Mouse (Mus musculus) lung, embryonic 15.5 days (tissue): ENCODE results near the gene Zc3h12b. TPM values are rescaled to one million over a fixed set of nuclear protein-coding genes. Genes with fewer than 3 reads are reported as not detected.

Source experiments
- ATAC-seq: fragments of 200-750 bp; cut with Nextera tagmentation; 2 replicates; pipeline ENCODE4 v1.8.0; 2017; ENCODE audit warnings: moderate number of reproducible peaks, borderline replicate concordance; ENCODE audit not compliant: low FRiP score, low TSS enrichment; ENCODE audit errors: extremely low read depth
- H3K27ac ChIP-seq: fragments of 300-500 bp; sonication (generic); 2 replicates; pipeline ENCODE4 v1.5.1; 2015; ENCODE audit warnings: moderate library complexity, mild to moderate bottlenecking, inconsistent platforms
- H3K27me3 ChIP-seq: fragments of 300-500 bp; sonication (generic); 2 replicates; pipeline ENCODE4 v1.6.1; 2015; ENCODE audit warnings: inconsistent platforms
- H3K36me3 ChIP-seq: fragments of 300-500 bp; sonication (generic); 2 replicates; pipeline ENCODE4 v1.6.1; 2015; ENCODE audit warnings: inconsistent platforms
- H3K4me1 ChIP-seq: fragments of 300-500 bp; sonication (generic); 2 replicates; pipeline ENCODE4 v1.6.1; 2015; ENCODE audit warnings: inconsistent platforms
- H3K4me2 ChIP-seq: fragments of 300-500 bp; sonication (generic); 2 replicates; pipeline ENCODE4 v1.6.1; 2015; ENCODE audit warnings: inconsistent platforms, mild to moderate bottlenecking, moderate library complexity
- H3K4me3 ChIP-seq: fragments of 300-500 bp; sonication (generic); 2 replicates; pipeline ENCODE4 v1.5.1; 2015; ENCODE audit warnings: mild to moderate bottlenecking, inconsistent platforms
- H3K9ac ChIP-seq: fragments of 300-500 bp; sonication (generic); 2 replicates; pipeline ENCODE4 v1.6.1; 2015; ENCODE audit warnings: inconsistent platforms
- H3K9me3 ChIP-seq: fragments of 300-500 bp; sonication (generic); 2 replicates; pipeline ENCODE4 v1.6.1; 2016; ENCODE audit warnings: inconsistent platforms
- WGBS: fragments of 180-500 bp; shearing (Covaris S2); methylation state at CpG from one replicate; pipeline ENCODE4 v1.1.7; 2015; 5-methylcytosine and 5-hydroxymethylcytosine counted together
- polyA plus RNA-seq: library from polyadenylated mRNA; unstranded; fragments of >200 nt; fragmentation: Nextera tagmentation; extraction: Ambion mirVana; gene quantifications from 2 replicates; pipeline ENCODE4 v1.2.1, GENCODE M21; 2015

The Zc3h12b gene
- polyA plus RNA-seq: 2.3 and 2.6 TPM in 2 replicates

- Histone ChIP-seq H3K4me1 (no peaks in the 10 kb centered on the region), H3K27me3 (no peaks in the 10 kb centered on the region), H3K4me3 (peak within 1 kb of the TSS; percentile 50), H3K9ac (peak within 1 kb of the TSS; percentile 40), H3K4me2 (peak within 1 kb of the TSS; percentile 59), H3K27ac (peak within 1 kb of the TSS; percentile 47; the same call in 1 of the 2 replicates), H3K9me3 (no peaks in the 10 kb centered on the region), H3K36me3 (no peaks in the 10 kb centered on the region)
- WGBS: 11% methylated on average over 44 of the region's 46 CpGs
- peak; percentile 97 for ATAC-seq
These were observed at the start of gene Zc3h12b for GRCm38 (mm10) chrX:95711227-95712111. TSS of gene Zc3h12b (plus strand) at chrX:95711678.

- Histone ChIP-seq H3K4me1 (no peaks in the 10 kb centered on the region), H3K9me3 (no peaks in the 10 kb centered on the region), H3K27ac (no peak overlapping the region), H3K27me3 (no peaks in the 10 kb centered on the region), H3K4me3 (no peak overlapping the region), H3K9ac (no peak overlapping the region), H3K4me2 (no peak overlapping the region), H3K36me3 (no peaks in the 10 kb centered on the region)
- WGBS: 62% methylated on average over 1 of the region's 1 CpGs
- no peak for ATAC-seq
These were observed 29.3 kb upstream of the Zc3h12b start for GRCm38 (mm10) chrX:95682206-95682605.

GRCm38 (mm10) chrX:95687119-95687518 is 24.4 kb upstream of the Zc3h12b start:
- H3K36me3 ChIP-seq: no peaks in the 10 kb centered on the region
- WGBS: 62% methylated on average over 1 of the region's 1 CpGs
- H3K9me3 ChIP-seq: no peaks in the 10 kb centered on the region
- ATAC-seq: no peak
- H3K9ac ChIP-seq: no peak overlapping the region
- H3K4me2 ChIP-seq: no peak overlapping the region
- H3K4me3 ChIP-seq: no peak overlapping the region
- H3K4me1 ChIP-seq: no peaks in the 10 kb centered on the region
- no peaks in the 10 kb centered on the region for H3K27me3 ChIP-seq
- H3K27ac ChIP-seq: no peak overlapping the region

GRCm38 (mm10) chrX:95738253-95738652 is 26.8 kb downstream of the Zc3h12b start:
- Histone ChIP-seq H3K9ac (no peak overlapping the region), H3K4me3 (no peak overlapping the region), H3K27ac (no peak overlapping the region), H3K9me3 (no peaks in the 10 kb centered on the region), H3K36me3 (no peaks in the 10 kb centered on the region), H3K4me1 (no peaks in the 10 kb centered on the region), H3K27me3 (no peaks in the 10 kb centered on the region), H3K4me2 (no peak overlapping the region)
- WGBS: 37% methylated on average over 2 of the region's 2 CpGs
- no peak for ATAC-seq

- Histone ChIP-seq H3K27me3 (no peaks in the 10 kb centered on the region), H3K9ac (no peak overlapping the region), H3K4me3 (no peak overlapping the region), H3K9me3 (no peaks in the 10 kb centered on the region), H3K36me3 (no peaks in the 10 kb centered on the region), H3K27ac (no peak overlapping the region), H3K4me2 (no peak overlapping the region), H3K4me1 (no peaks in the 10 kb centered on the region)
- WGBS: 69% methylated on average over 3 of the region's 3 CpGs
- ATAC-seq: no peak
These were observed 84.4 kb downstream of the Zc3h12b start for GRCm38 (mm10) chrX:95795881-95796280.

- Histone ChIP-seq H3K4me2 (no peak overlapping the region), H3K4me3 (no peak overlapping the region), H3K9me3 (no peaks in the 10 kb centered on the region), H3K27ac (no peak overlapping the region), H3K27me3 (no peaks in the 10 kb centered on the region), H3K9ac (no peak overlapping the region), H3K36me3 (no peaks in the 10 kb centered on the region), H3K4me1 (no peaks in the 10 kb centered on the region)
- no peak for ATAC-seq
- 58% methylated on average over 1 of the region's 1 CpGs for WGBS
These were observed 90.3 kb downstream of the Zc3h12b start for GRCm38 (mm10) chrX:95801790-95802189.

DNA sequence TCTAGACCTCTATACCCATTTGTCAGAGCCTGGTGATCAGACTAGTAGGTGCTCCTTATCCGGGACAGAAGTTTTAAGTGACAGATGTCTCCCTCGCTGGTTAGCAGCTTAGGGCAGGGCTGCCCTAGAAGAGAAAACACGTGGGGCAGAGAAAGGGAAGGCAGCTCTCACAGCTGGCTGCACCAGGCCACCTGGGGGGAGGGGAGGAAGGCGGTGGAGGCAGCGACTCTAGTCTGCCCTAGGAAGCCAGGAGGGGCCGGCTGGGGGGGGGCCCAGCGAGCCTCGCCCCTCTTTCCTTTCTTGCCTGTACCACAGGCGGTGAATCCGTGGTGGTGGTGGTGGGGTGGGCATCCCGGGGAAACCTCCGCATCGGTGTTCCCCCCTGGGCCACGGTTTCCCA is 141.3 kb downstream of the Zc3h12b start:
- no peak overlapping the region for H3K4me3 ChIP-seq
- 56% methylated on average over 11 of the region's 14 CpGs for WGBS
- H3K4me1 ChIP-seq: no peaks in the 10 kb centered on the region

GRCm38 (mm10) chrX:95881111-95881510 is 169.6 kb downstream of the Zc3h12b start:
- H3K9ac ChIP-seq: no peak overlapping the region
- no peaks in the 10 kb centered on the region for H3K9me3 ChIP-seq
- H3K4me2 ChIP-seq: no peak overlapping the region
- H3K36me3 ChIP-seq: no peaks in the 10 kb centered on the region
- no peaks in the 10 kb centered on the region for H3K27me3 ChIP-seq
- no peak overlapping the region for H3K27ac ChIP-seq
- no peaks in the 10 kb centered on the region for H3K4me1 ChIP-seq
- no peak overlapping the region for H3K4me3 ChIP-seq
- no peak for ATAC-seq

More for the DNA sequence above, 141.3 kb downstream of the Zc3h12b start:
- no peaks in the 10 kb centered on the region for H3K27me3 ChIP-seq
- H3K27ac ChIP-seq: no peak overlapping the region
- H3K9me3 ChIP-seq: no peaks in the 10 kb centered on the region
- no peak overlapping the region for H3K4me2 ChIP-seq
- ATAC-seq: no peak
- no peak overlapping the region for H3K9ac ChIP-seq
- no peaks in the 10 kb centered on the region for H3K36me3 ChIP-seq

DNA sequence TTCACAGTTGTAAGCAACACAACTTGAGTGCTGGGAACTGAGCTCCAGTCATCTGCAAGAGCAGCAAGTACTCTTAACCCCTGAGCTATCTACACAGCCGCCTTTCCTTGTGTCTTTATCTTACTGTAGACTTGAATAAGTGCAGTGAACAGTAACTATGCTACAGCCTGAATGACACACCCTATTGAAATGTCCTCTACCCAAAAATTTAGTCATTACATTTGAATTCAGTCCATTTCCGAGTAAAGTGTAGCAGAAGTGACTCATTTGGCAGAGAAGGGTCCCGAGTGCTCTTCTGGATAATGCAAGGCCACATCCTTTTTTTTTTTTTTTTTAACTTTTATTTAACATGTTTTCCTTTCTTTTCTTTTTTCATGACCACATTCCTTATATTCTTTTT is 191.2 kb downstream of the Zc3h12b start:
- Histone ChIP-seq H3K9me3 (no peaks in the 10 kb centered on the region), H3K4me2 (no peak overlapping the region), H3K36me3 (no peaks in the 10 kb centered on the region), H3K9ac (no peak overlapping the region), H3K4me3 (no peak overlapping the region), H3K27ac (no peak overlapping the region), H3K4me1 (no peaks in the 10 kb centered on the region), H3K27me3 (no peaks in the 10 kb centered on the region)
- ATAC-seq: no peak
- 77% methylated on average over 3 of the region's 3 CpGs for WGBS

- ATAC-seq: no peak
- Histone ChIP-seq H3K9me3 (no peaks in the 10 kb centered on the region), H3K36me3 (peaks cover 4% of the 10 kb centered on the region), H3K9ac (no peak overlapping the region), H3K27me3 (no peaks in the 10 kb centered on the region), H3K4me3 (no peak overlapping the region), H3K4me1 (no peaks in the 10 kb centered on the region), H3K4me2 (no peak overlapping the region), H3K27ac (no peak overlapping the region)
- WGBS: 89% methylated on average over 2 of the region's 2 CpGs
These were observed 224.0 kb downstream of the Zc3h12b start for GRCm38 (mm10) chrX:95935481-95935880.

DNA sequence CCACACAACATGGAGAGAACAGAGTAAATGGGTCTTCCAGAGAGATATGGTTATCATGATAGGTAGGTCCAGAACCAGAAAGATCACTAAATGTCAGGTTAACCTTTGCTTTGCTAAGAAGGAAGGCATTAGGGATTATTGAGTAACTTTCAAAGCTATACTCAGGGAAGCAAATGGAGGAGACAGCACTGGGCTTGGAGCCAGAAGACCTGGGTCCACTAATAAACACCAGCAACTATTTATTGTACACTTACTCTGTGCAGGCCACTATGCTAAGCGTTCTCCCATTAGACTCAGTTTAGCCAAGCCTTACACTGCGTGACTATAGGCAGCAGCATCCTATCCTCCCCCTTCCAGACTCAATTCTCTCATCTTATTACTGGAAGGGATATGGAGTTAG is 234.0 kb downstream of the Zc3h12b start:
- peaks cover 6% of the 10 kb centered on the region; the same call in 1 of the 2 replicates for H3K36me3 ChIP-seq
- no peak for ATAC-seq
- no peak overlapping the region for H3K27ac ChIP-seq
- H3K27me3 ChIP-seq: no peaks in the 10 kb centered on the region
- H3K4me3 ChIP-seq: no peak overlapping the region
- no peaks in the 10 kb centered on the region for H3K4me1 ChIP-seq
- no peaks in the 10 kb centered on the region for H3K9me3 ChIP-seq
- 91% methylated on average over 2 of the region's 2 CpGs for WGBS
- no peak overlapping the region for H3K9ac ChIP-seq
- no peak overlapping the region for H3K4me2 ChIP-seq

DNA sequence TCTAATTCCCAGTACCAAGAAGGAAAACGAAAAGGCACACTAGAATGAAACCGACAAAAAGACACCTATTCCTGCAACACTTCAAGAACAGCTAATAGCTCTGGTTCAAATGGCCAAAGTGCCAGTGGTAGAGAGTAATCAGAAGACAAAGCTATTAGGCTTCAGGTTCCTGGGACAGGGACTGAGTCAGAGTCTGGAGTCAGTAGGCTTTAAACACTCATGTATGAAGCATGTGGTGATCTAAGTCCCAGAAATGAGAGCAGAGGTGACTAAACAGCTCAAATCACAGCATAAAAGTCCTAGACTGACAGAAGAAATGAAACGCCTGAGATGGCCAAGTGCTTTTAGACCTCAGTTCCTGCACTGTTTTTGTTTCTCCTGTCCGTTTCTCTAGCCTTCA is 236.7 kb downstream of the Zc3h12b start:
- Histone ChIP-seq H3K4me1 (no peaks in the 10 kb centered on the region), H3K9ac (no peak overlapping the region), H3K27ac (no peak overlapping the region), H3K9me3 (no peaks in the 10 kb centered on the region), H3K36me3 (peaks cover 2% of the 10 kb centered on the region; the same call in 1 of the 2 replicates), H3K4me3 (no peak overlapping the region), H3K27me3 (no peaks in the 10 kb centered on the region), H3K4me2 (no peak overlapping the region)
- no peak for ATAC-seq
- 77% methylated on average over 4 of the region's 4 CpGs for WGBS
